Mouse (Mus musculus) cerebellum, adult 2 months (tissue): ENCODE results near the gene Clba1. TPM values are rescaled to one million over a fixed set of nuclear protein-coding genes. Genes with fewer than 3 reads are reported as not detected.

ENCODE experiments used
- DNase-seq, 2 experiments: peaks; one replicate each; pipeline ENCODE4 v3.0.0; 2021
- H3K27ac ChIP-seq: fragments of 200-500 bp; 2 replicates; pipeline ENCODE4 v1.5.1; 2012; ENCODE audit warnings: low read length, control low read depth, inconsistent platforms; ENCODE audit not compliant: insufficient read depth
- H3K27me3 ChIP-seq: fragments of 200-500 bp; 2 replicates; pipeline ENCODE4 v1.6.1; 2012; ENCODE audit warnings: inconsistent platforms, mild to moderate bottlenecking, low read length, moderate library complexity; ENCODE audit not compliant: control insufficient read depth, insufficient read depth
- H3K4me1 ChIP-seq: fragments of 200-500 bp; 2 replicates; pipeline ENCODE4 v1.6.1; 2011; ENCODE audit warnings: low read length; ENCODE audit not compliant: control insufficient read depth, insufficient read depth
- H3K4me3 ChIP-seq: fragments of 200-500 bp; replicated peaks from 2 replicates; pipeline ENCODE3; 2011; ENCODE audit warnings: mild to moderate bottlenecking, low read depth, low read length, control low read depth; ENCODE audit not compliant: insufficient read depth
- CTCF ChIP-seq: fragments of 200-500 bp; IDR thresholded peaks from 2 replicates; pipeline ENCODE4 v1.5.1; 2011; ENCODE audit warnings: low read depth, mild to moderate bottlenecking, control low read depth, low read length, moderate library complexity, borderline replicate concordance; ENCODE audit not compliant: insufficient read depth
- POLR2A ChIP-seq: fragments of 200-500 bp; IDR thresholded peaks from 2 replicates; pipeline ENCODE4 v1.6.1; 2011; ENCODE audit warnings: low read length, control low read depth, borderline replicate concordance; ENCODE audit not compliant: insufficient read depth
- WGBS: fragments of 180-500 bp; shearing (Covaris S2); methylation state at CpG from one replicate; pipeline ENCODE4 v1.1.7; 2018; 5-methylcytosine and 5-hydroxymethylcytosine counted together
- polyA plus RNA-seq: library from polyadenylated mRNA; depleted of rRNA; stranded (reverse); fragments of >200 nt; gene quantifications from 2 replicates; pipeline ENCODE4 v1.2.3, GENCODE M21; 2012

Clba1 gene
- polyA plus RNA-seq, 1 experiment = 6.5 TPM

GRCm38 (mm10) chr12:112822676-112823075, 13.9 kb downstream of the Clba1 start:
- TF ChIP-seq CTCF = no peak
- TF ChIP-seq POLR2A = no peak
- DNase-seq = no peak
- 61% methylated on average over 2 of the region's 2 CpGs for WGBS
- H3K4me3 ChIP-seq = no peak overlapping the region
- H3K4me1 ChIP-seq = peaks cover 4% of the 10 kb centered on the region; the same call in 1 of the 2 replicates
- no peaks in the 10 kb centered on the region for H3K27me3 ChIP-seq
- H3K27ac ChIP-seq = no peak overlapping the region

GRCm38 (mm10) chr12:112823221-112823620, 14.5 kb downstream of the Clba1 start:
- Histone ChIP-seq H3K27me3 (no peaks in the 10 kb centered on the region), H3K4me3 (no peak overlapping the region), H3K4me1 (peaks cover 4% of the 10 kb centered on the region; the same call in 1 of the 2 replicates), H3K27ac (no peak overlapping the region)
- 54% methylated on average over 4 of the region's 4 CpGs for WGBS
- no peak for DNase-seq
- TF ChIP-seq CTCF = no peak
- no peak for TF ChIP-seq POLR2A

GRCm38 (mm10) chr12:112825901-112826300, 17.2 kb downstream of the Clba1 start:
- DNase-seq = no peak
- H3K27me3 ChIP-seq = no peaks in the 10 kb centered on the region
- H3K4me1 ChIP-seq = peaks cover 4% of the 10 kb centered on the region; the same call in 1 of the 2 replicates
- 68% methylated on average over 5 of the region's 5 CpGs for WGBS
- no peak overlapping the region for H3K4me3 ChIP-seq
- TF ChIP-seq CTCF = no peak
- no peak for TF ChIP-seq POLR2A
- no peak overlapping the region for H3K27ac ChIP-seq

DNA sequence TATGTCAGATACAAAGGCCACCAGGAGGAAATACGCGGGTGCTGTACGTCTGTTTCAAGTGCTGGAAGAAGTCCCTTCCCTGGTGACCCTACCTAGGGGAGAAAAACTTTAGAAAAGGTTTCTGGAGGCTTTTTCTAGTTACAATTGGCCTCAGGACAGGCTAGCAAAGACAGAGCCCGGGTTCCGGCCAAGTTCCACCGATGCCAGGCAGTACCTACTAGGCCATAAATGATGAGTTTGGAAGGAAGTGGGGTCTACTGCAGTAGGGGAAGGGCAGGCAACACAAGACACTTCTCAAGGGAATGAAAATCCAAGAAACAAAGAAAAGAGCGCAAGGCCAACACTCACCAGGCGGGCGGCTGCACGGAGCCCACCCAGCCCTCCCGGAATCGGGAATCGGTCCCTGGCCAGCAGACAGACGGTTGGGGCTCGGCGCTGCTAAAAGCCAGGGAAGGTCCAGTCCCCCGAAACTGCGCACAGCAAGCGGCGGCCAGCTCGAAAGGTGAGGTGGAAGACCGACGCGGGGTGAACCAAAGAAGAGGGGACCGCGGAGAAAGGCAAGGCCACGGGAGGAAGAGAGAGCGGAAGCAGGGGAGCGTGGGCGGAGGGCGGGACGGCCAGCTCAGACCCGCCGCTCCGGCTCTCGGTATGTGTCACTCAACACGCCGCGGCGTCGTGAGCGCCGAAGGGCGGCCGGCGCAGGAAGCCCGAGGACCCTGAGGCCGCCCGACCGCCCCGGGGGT, 19.9 kb downstream of the Clba1 start:
- Histone ChIP-seq H3K4me1 (no peaks in the 10 kb centered on the region; the same call in 1 of the 2 replicates), H3K4me3 (peak overlapping the region; percentile 81), H3K27me3 (no peaks in the 10 kb centered on the region), H3K27ac (peak overlapping the region; percentile 58)
- under 1% methylated on average over 51 of the region's 51 CpGs for WGBS
- TF ChIP-seq POLR2A = no peak
- no peak for TF ChIP-seq CTCF
- no peak for DNase-seq

- H3K4me1 ChIP-seq = no peaks in the 10 kb centered on the region; the same call in 1 of the 2 replicates
- TF ChIP-seq CTCF = no peak
- TF ChIP-seq POLR2A = peak; percentile 82
- DNase-seq = peak; percentile 98 to 99
- peak within 1 kb of the TSS; percentile 93 for H3K4me3 ChIP-seq
- H3K27me3 ChIP-seq = no peaks in the 10 kb centered on the region
- peak within 1 kb of the TSS; percentile 58 for H3K27ac ChIP-seq
- WGBS = under 1% methylated on average over 72 of the region's 72 CpGs
Measured at GRCm38 (mm10) chr12:112829244-112829864, 20.6 kb downstream of the Clba1 start, which contains the start of gene Cdca4. Gene Cdca4 (minus strand): TSS chr12:112829423.

DNA sequence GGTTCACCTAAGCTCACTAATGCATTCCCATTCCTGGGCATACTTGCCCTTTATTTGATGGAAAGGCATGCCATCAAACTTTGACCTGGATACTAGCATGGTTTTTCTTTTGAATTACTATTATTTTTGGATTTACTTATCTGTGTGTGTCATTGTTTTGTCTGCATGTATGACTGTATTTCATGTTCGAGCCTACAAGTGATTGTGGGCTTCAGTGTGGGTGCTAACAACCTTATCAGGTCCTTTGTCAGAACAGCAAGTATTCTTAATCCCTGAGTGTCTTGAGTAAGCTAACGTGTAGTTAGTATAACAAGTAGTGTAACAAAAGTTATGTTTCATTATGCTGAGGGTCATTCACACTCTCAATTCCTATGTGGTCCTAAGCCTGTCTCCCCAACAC, 21.4 kb downstream of the Clba1 start:
- H3K4me3 ChIP-seq = peak overlapping the region; percentile 93
- H3K27ac ChIP-seq = no peak overlapping the region
- no peak for DNase-seq
- no peaks in the 10 kb centered on the region for H3K27me3 ChIP-seq
- WGBS = 23% methylated on average over 2 of the region's 2 CpGs
- H3K4me1 ChIP-seq = peaks cover 3% of the 10 kb centered on the region; the same call in 1 of the 2 replicates
- TF ChIP-seq POLR2A (no peak), CTCF (no peak)

GRCm38 (mm10) chr12:112830570-112830969, 21.8 kb downstream of the Clba1 start:
- TF ChIP-seq CTCF = no peak
- TF ChIP-seq POLR2A = no peak
- Histone ChIP-seq H3K4me3 (peak overlapping the region; percentile 28), H3K4me1 (peaks cover 4% of the 10 kb centered on the region; the same call in 1 of the 2 replicates), H3K27ac (no peak overlapping the region), H3K27me3 (no peaks in the 10 kb centered on the region)
- 65% methylated on average over 3 of the region's 3 CpGs for WGBS
- DNase-seq = no peak
